Mouse (Mus musculus): Measurements from ENCODE around the gene Mc3r.

DNA sequence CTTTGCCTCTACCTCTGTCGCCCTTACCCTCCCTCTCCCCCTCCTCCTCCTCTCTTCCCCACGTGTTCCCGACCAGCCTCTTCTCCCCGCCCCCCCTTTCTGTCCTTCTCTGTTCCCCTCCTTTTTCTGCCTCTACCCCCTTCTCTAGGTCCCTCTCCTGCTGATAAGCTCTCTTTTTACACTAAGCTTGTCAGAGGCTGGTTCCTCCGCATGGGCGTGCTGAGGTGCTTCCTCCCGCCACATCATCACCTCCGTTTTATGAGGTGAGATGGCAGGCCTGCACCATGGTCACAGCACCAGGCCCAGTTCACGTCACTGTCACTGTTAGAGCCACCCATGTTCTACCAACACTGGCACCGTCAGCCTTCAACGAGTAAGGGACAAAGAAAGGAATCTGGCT lies 40.7 kb downstream of the Mc3r start:
- no peak for TF ChIP-seq GATA1 (IDR thresholded peaks at IDR 0.05; ENCODE audit: borderline replicate concordance, low read length)
- no peak for TF ChIP-seq FLI1 (IDR thresholded peaks at IDR 0.05; ENCODE audit: low read length)
